Mouse (Mus musculus) embryonic facial prominence, embryonic 11.5 days (tissue): Measurements from ENCODE around the gene Fbxl18. TPM values are rescaled to one million over a fixed set of nuclear protein-coding genes. Genes with fewer than 3 reads are reported as not detected.

Experiments used
- ATAC-seq: fragments of 200-750 bp; cut with Nextera tagmentation; replicated peaks from 2 replicates; pipeline ENCODE4 v1.8.0; 2017; ENCODE audit warnings: low read depth; ENCODE audit not compliant: insufficient number of reproducible peaks, low FRiP score, low TSS enrichment
- DNase-seq: peaks from one replicate; pipeline ENCODE4 v3.0.0-alpha.2; 2015; ENCODE audit warnings: low spot score
- H3K27ac ChIP-seq: fragments of 300-500 bp; sonication (generic); replicated peaks from 2 replicates; pipeline ENCODE4 v1.5.1; 2014; ENCODE audit warnings: mild to moderate bottlenecking, low read depth, low read length, control low read depth
- H3K27me3 ChIP-seq: fragments of 300-500 bp; sonication (generic); 2 replicates; pipeline ENCODE4 v1.6.1; 2014; ENCODE audit warnings: mild to moderate bottlenecking, low read length, moderate library complexity, mixed read lengths; ENCODE audit not compliant: control insufficient read depth, insufficient read depth
- H3K36me3 ChIP-seq: fragments of 300-500 bp; sonication (generic); replicated peaks from 2 replicates; pipeline ENCODE4 v1.6.1; 2014; ENCODE audit warnings: low read depth, mild to moderate bottlenecking, low read length, moderate library complexity, mixed read lengths; ENCODE audit not compliant: control insufficient read depth, insufficient read depth
- H3K4me1 ChIP-seq: fragments of 300-500 bp; sonication (generic); 2 replicates; pipeline ENCODE4 v1.6.1; 2014; ENCODE audit warnings: low read length, mixed read lengths; ENCODE audit not compliant: control insufficient read depth, insufficient read depth
- H3K4me2 ChIP-seq: fragments of 300-500 bp; sonication (generic); 2 replicates; pipeline ENCODE4 v1.6.1; 2014; ENCODE audit warnings: low read depth, mild to moderate bottlenecking, control low read depth, low read length, moderate library complexity
- H3K4me3 ChIP-seq: fragments of 300-500 bp; sonication (generic); 2 replicates; pipeline ENCODE4 v1.5.1; 2014; ENCODE audit warnings: low read depth, low read length, control low read depth
- H3K9ac ChIP-seq: fragments of 300-500 bp; sonication (generic); replicated peaks from 2 replicates; pipeline ENCODE4 v1.6.1; 2014; ENCODE audit warnings: mild to moderate bottlenecking, control low read depth, low read length
- H3K9me3 ChIP-seq: fragments of 300-500 bp; sonication (generic); replicated peaks from 2 replicates; pipeline ENCODE4 v1.6.1; 2016; ENCODE audit warnings: mild to moderate bottlenecking, low read length, inconsistent platforms, mixed read lengths; ENCODE audit not compliant: control insufficient read depth
- WGBS: fragments of 180-500 bp; shearing (Covaris S2); extraction: QIAGEN DNeasy Blood & Tissue Kit; methylation state at CpG from one replicate; pipeline ENCODE4 v1.1.7; 2014; 5-methylcytosine and 5-hydroxymethylcytosine counted together
- polyA plus RNA-seq: library from polyadenylated mRNA; unstranded; fragments of >200 nt; fragmentation: Nextera tagmentation; extraction: Ambion mirVana; gene quantifications from 2 replicates; pipeline ENCODE4 v1.2.1, GENCODE M21; 2014

The Fbxl18 gene
- polyA plus RNA-seq = 7.6 and 8.4 TPM in 2 replicates

DNA sequence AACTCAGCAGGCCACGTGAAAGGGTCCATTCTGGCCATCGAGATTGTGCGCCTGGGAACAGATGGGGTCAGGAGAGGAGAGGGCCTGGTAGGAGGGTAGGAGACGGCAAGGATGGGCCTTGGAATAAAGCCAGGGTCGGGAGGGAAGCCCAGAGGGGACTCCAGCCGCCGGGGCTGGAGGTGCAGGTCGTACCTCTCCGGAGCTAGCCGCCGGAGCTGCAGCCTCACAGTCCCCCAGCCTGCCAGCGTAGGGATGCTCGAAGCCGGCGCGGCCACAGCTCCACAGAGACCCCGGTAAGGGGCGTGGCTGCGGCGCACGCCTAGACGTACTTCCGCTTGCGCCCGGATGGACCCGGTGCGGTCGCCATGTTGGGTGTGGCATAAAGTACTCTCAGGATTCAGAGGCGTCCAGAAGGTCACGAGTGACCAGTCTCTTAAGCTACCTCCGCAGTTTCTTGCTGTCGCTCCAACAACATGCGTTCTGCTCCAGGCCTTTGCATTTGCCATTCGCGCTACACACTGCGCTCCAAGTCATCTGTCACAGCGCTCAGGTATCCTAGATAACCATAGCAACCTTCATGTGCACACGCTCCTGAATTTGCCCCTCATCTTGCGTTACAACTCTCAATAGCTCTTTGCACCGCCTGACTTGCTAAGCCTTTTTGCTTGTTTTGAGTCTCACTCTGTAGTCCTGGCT lies at the start of gene Fbxl18:
Gene Fbxl18, minus strand, starts transcription at position 504 of the 696 bp plus-strand sequence.
- H3K4me1 ChIP-seq = no peaks in the 10 kb centered on the region
- H3K9me3 ChIP-seq = no peaks in the 10 kb centered on the region
- H3K36me3 ChIP-seq = no peaks in the 10 kb centered on the region
- peak within 1 kb of the TSS; percentile 83 for H3K4me3 ChIP-seq
- H3K4me2 ChIP-seq = peak within 1 kb of the TSS; percentile 88
- DNase-seq (peak; percentile 94), ATAC-seq (peak; percentile 92)
- no peaks in the 10 kb centered on the region for H3K27me3 ChIP-seq
- H3K27ac ChIP-seq = no peak within 1 kb of the TSS; the same call in none of the 2 replicates
- WGBS = under 1% methylated on average over 32 of the region's 40 CpGs
- peak within 1 kb of the TSS; percentile 90 for H3K9ac ChIP-seq

DNA sequence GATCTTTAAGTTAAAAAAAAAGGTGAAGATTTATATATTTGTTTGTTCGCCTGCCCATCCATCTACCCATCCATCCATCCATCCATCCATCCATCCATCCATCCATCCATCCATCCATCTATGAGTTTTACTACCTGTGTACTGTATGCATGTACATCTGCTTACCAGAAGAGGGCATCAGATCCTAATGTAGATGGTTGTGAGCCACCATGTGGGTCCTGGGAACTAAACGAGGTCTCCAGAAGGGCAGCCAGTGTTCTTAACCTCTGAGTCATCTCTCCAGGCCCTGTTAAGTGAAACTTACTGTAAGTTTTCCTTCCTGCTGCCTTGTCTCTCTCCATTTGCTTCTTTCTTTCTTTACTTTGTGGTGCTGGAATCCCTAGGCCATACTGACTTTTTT lies 45.2 kb upstream of the Fbxl18 start:
- H3K9ac ChIP-seq = no peak overlapping the region
- DNase-seq (no peak), ATAC-seq (no peak)
- no peaks in the 10 kb centered on the region for H3K36me3 ChIP-seq
- no peaks in the 10 kb centered on the region for H3K27me3 ChIP-seq
- no peaks in the 10 kb centered on the region for H3K9me3 ChIP-seq
- H3K4me2 ChIP-seq = no peak overlapping the region
- no peak overlapping the region for H3K27ac ChIP-seq
- no peak overlapping the region for H3K4me3 ChIP-seq
- WGBS = 68% methylated on average over 2 of the region's 2 CpGs
- H3K4me1 ChIP-seq = no peaks in the 10 kb centered on the region

DNA sequence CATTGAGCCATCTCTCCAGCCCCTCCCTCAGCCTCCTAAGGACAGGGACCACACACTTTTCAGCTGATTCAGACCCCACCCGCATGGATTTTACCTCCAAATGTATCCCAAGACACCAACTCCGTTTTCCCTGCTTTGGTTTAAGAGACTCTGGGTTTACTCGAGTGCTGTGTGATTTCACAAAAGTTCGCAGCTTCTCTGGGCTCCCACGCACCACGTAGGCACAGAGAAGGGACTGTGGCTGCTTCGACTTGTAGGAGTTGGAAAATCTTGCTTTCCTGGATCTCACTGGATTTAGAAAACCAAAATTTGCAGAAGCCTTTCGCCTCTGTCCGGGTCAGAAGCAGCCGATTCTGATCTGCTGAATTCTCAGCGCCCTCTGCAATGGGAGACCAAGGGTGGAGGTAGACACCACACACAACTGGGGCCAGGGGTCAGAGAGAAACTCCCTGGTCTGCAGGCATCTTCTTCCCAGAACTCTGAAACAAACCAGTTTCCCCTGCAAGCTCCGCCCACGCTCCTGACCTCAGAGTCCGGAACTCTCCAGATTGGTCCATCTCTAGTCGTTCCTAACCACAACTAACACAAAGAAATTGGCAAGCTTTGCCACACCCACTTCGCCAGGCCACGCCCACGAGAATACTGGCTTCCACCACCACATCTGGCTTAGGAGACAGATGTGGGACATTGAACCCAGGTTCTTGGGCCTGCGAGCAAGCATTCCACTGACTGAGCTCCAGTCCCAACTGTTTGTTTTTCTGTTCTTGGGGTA lies 42.9 kb upstream of the Fbxl18 start:
- H3K27ac ChIP-seq = no peak overlapping the region
- WGBS = 38% methylated on average over 19 of the region's 19 CpGs
- H3K27me3 ChIP-seq = no peaks in the 10 kb centered on the region
- DNase-seq = peak; percentile 78
- H3K36me3 ChIP-seq = no peaks in the 10 kb centered on the region
- no peak overlapping the region for H3K4me2 ChIP-seq
- no peaks in the 10 kb centered on the region for H3K4me1 ChIP-seq
- H3K9me3 ChIP-seq = no peaks in the 10 kb centered on the region
- H3K4me3 ChIP-seq = no peak overlapping the region
- ATAC-seq = no peak
- H3K9ac ChIP-seq = no peak overlapping the region; the same call in 1 of the 2 replicates

GRCm38 (mm10) chr5:142936336-142936719 lies 41.1 kb upstream of the Fbxl18 start:
- Histone ChIP-seq H3K9me3 (no peaks in the 10 kb centered on the region), H3K4me3 (no peak overlapping the region), H3K36me3 (no peaks in the 10 kb centered on the region), H3K4me2 (peak overlapping the region; percentile 24; the same call in 1 of the 2 replicates), H3K27ac (no peak overlapping the region), H3K27me3 (no peaks in the 10 kb centered on the region), H3K4me1 (no peaks in the 10 kb centered on the region), H3K9ac (peak overlapping the region; percentile 4; the same call in 1 of the 2 replicates)
- peak; percentile 34; the same call in 1 of the 2 replicates for ATAC-seq
- WGBS = 4% methylated on average over 17 of the region's 17 CpGs
- peak; percentile 86 for DNase-seq

GRCm38 (mm10) chr5:142935642-142936335 lies 40.6 kb upstream of the Fbxl18 start:
- Histone ChIP-seq H3K9me3 (no peaks in the 10 kb centered on the region), H3K27ac (no peak overlapping the region), H3K4me1 (no peaks in the 10 kb centered on the region), H3K4me2 (peak overlapping the region; percentile 24; the same call in 1 of the 2 replicates), H3K4me3 (no peak overlapping the region), H3K36me3 (no peaks in the 10 kb centered on the region), H3K9ac (peak overlapping the region; percentile 4; the same call in 1 of the 2 replicates), H3K27me3 (no peaks in the 10 kb centered on the region)
- DNase-seq = peak; percentile 93
- 17% methylated on average over 13 of the region's 13 CpGs for WGBS
- ATAC-seq = peak; percentile 68

DNA sequence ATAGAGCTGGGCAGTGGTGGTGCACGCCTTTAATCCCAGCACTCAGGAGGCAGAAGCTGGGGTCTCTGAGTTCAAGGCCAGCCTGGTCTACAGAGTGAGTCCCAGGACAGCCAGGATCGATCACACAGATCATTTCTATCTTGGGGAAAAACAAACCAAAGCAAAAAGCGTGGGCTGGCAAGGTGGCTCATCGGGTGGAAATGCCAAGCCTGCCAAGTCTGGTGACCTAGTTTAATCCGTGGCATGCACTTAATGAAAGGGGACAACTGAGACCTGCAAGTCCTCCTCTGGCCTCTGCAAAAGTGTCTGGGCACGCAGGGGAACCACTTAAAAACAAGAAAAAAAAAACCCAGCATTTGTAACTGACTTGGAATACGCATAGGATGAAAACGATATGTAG lies 37.5 kb upstream of the Fbxl18 start:
- no peaks in the 10 kb centered on the region for H3K9me3 ChIP-seq
- H3K27ac ChIP-seq = no peak overlapping the region
- H3K9ac ChIP-seq = no peak overlapping the region
- H3K27me3 ChIP-seq = no peaks in the 10 kb centered on the region
- H3K4me1 ChIP-seq = peaks cover 3% of the 10 kb centered on the region; the same call in 1 of the 2 replicates
- no peak for ATAC-seq
- WGBS = 76% methylated on average over 8 of the region's 8 CpGs
- no peak for DNase-seq
- no peaks in the 10 kb centered on the region for H3K36me3 ChIP-seq
- H3K4me2 ChIP-seq = no peak overlapping the region
- H3K4me3 ChIP-seq = no peak overlapping the region

- Histone ChIP-seq H3K4me3 (no peak overlapping the region), H3K27me3 (no peaks in the 10 kb centered on the region), H3K9me3 (no peaks in the 10 kb centered on the region), H3K4me1 (peaks cover 3% of the 10 kb centered on the region; the same call in 1 of the 2 replicates), H3K27ac (no peak overlapping the region), H3K4me2 (no peak overlapping the region), H3K9ac (no peak overlapping the region), H3K36me3 (no peaks in the 10 kb centered on the region)
- WGBS = 28% methylated on average over 9 of the region's 9 CpGs
- DNase-seq (peak; percentile 85), ATAC-seq (no peak; the same call in 1 of the 2 replicates)
Measured at GRCm38 (mm10) chr5:142932084-142932685, 37.0 kb upstream of the Fbxl18 start.
